Comparison of ENCODE assay signal across 18 mouse cellular contexts in the genomic region with DNA sequence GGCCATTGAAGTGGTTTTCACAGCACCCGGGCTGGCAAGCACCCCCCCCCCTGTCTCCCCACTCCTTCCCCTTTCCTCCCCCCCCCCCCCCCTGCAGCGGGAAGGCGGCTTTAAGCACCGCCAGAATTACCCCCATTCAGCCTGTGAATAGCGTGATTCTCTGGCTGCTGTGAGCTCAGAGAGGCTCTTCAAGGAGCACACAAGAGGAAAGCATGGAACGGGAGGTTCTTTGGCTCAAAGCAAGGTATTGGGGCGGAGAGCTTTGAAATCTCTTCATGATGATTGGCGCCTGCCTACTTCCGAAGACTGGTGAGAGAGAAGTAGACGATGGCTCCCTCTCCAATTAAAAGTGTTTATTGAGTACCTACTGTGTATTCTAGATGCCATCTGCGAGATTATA. TPM values are rescaled to one million over a fixed set of nuclear protein-coding genes. Genes with fewer than 3 reads are reported as not detected.
"Had no signal": no experiment of that assay in that cellular context is flagged by ENCODE, and none has a peak within 500 bp of the region (broad histone marks: within the 10 kb centered on the region; RNA-seq: fewer than 3 reads in every experiment).

No protein-coding gene starts in this region.

- H3K4me1 ChIP-seq: limb, embryonic 10.5 days; limb, embryonic 13.5 days; liver, embryonic 12.5 days; liver, embryonic 15.5 days; megakaryocyte, embryonic 14.5 days; midbrain, embryonic 15.5 days; neural tube, embryonic 13.5 days had no signal

- H3K4me2 ChIP-seq: limb, embryonic 13.5 days; liver, embryonic 12.5 days; liver, embryonic 15.5 days; midbrain, embryonic 15.5 days; neural tube, embryonic 13.5 days had no signal

- H3K9ac ChIP-seq: limb, embryonic 13.5 days; liver, embryonic 12.5 days; liver, embryonic 15.5 days; midbrain, embryonic 15.5 days; neural tube, embryonic 13.5 days had no signal

- H3K36me3 ChIP-seq: limb, embryonic 10.5 days; limb, embryonic 13.5 days; liver, embryonic 12.5 days; liver, embryonic 15.5 days; midbrain, embryonic 10.5 days; midbrain, embryonic 15.5 days; neural tube, embryonic 13.5 days had no signal

- ATAC-seq: intestine, postnatal 0 days; liver, embryonic 12.5 days; midbrain, embryonic 15.5 days had no signal

- H3K9me3 ChIP-seq: limb, embryonic 10.5 days; limb, embryonic 13.5 days; liver, embryonic 12.5 days; liver, embryonic 15.5 days; megakaryocyte, embryonic 14.5 days; midbrain, embryonic 10.5 days; midbrain, embryonic 15.5 days; neural tube, embryonic 13.5 days had no signal

- H3K27me3 ChIP-seq: limb, embryonic 13.5 days; liver, embryonic 12.5 days; liver, embryonic 15.5 days; megakaryocyte, embryonic 14.5 days; midbrain, embryonic 15.5 days; neural tube, embryonic 13.5 days had no signal

- H3K27ac ChIP-seq: kidney, postnatal 0 days; layer of hippocampus, adult 2 months; limb, embryonic 10.5 days; limb, embryonic 13.5 days; liver, embryonic 12.5 days; liver, embryonic 15.5 days; midbrain, embryonic 10.5 days; midbrain, embryonic 15.5 days; neural tube, embryonic 13.5 days had no signal

- H3K4me3 ChIP-seq: layer of hippocampus, adult 2 months; limb, embryonic 10.5 days; limb, embryonic 13.5 days; liver, embryonic 12.5 days; liver, embryonic 15.5 days; megakaryocyte, embryonic 14.5 days; midbrain, embryonic 10.5 days; midbrain, embryonic 15.5 days; neural tube, embryonic 13.5 days had no signal

- DNase-seq: kidney, adult 2 months; kidney, postnatal 25 days; layer of hippocampus, adult 9-11 months; liver; thymus, adult 18-20 months; thymus, postnatal 36 days had no signal

RNA-seq across cellular contexts. Expression of gene Nos1, which starts 44.5 kb away (rescaled TPM):
- total RNA-seq: neutrophil, adult 5-6 weeks had no signal
